Mouse (Mus musculus) spleen, adult 2 months (tissue): Measurements from ENCODE around the gene Wdr5b. TPM values are rescaled to one million over a fixed set of nuclear protein-coding genes. Genes with fewer than 3 reads are reported as not detected.
"Not testable (repeated sequence)": the region's sequence is repeated elsewhere in the genome, so short reads cannot be mapped to it uniquely, and the experiment has no call there.

Source experiments
- DNase-seq, 2 experiments: peaks; one replicate each; pipeline versions ENCODE4 v3.0.0 to v3.0.0-alpha.2; 2012 to 2021; ENCODE audit warnings: low spot score in 2 of 2, low read depth in 1 of 2
- H3K27ac ChIP-seq: fragments of 200-500 bp; 2 replicates; pipeline ENCODE4 v1.5.1; 2012; ENCODE audit warnings: low read length, inconsistent platforms; ENCODE audit not compliant: insufficient read depth
- H3K27me3 ChIP-seq: fragments of 200-500 bp; 2 replicates; pipeline ENCODE4 v1.6.1; 2012; ENCODE audit warnings: mild to moderate bottlenecking, moderate library complexity, low read length, inconsistent platforms; ENCODE audit not compliant: control insufficient read depth, insufficient read depth
- H3K36me3 ChIP-seq: fragments of 200-500 bp; 2 replicates; pipeline ENCODE4 v1.6.1; 2012; ENCODE audit warnings: mild to moderate bottlenecking, low read length, inconsistent platforms; ENCODE audit not compliant: control insufficient read depth, insufficient read depth
- H3K4me1 ChIP-seq: fragments of 200-500 bp; 2 replicates; pipeline ENCODE4 v1.6.1; 2011; ENCODE audit warnings: inconsistent platforms; ENCODE audit not compliant: control insufficient read depth, insufficient read depth, insufficient read length
- H3K4me3 ChIP-seq: fragments of 200-500 bp; 2 replicates; pipeline ENCODE4 v1.5.1; 2011; ENCODE audit warnings: mild to moderate bottlenecking, inconsistent platforms; ENCODE audit not compliant: insufficient read depth, insufficient read length; ENCODE audit errors: extremely low read depth
- CTCF ChIP-seq: fragments of 200-500 bp; IDR thresholded peaks from 2 replicates; pipeline ENCODE4 v1.5.1; 2011; ENCODE audit warnings: mild to moderate bottlenecking, inconsistent platforms; ENCODE audit not compliant: insufficient read depth, insufficient read length, insufficient replicate concordance; ENCODE audit errors: extremely low read depth
- POLR2A ChIP-seq: fragments of 200-500 bp; IDR thresholded peaks from 2 replicates; pipeline ENCODE4 v1.6.1; 2011; ENCODE audit warnings: low read depth, low read length, inconsistent platforms
- WGBS: fragments of 180-500 bp; shearing (Covaris S2); methylation state at CpG from one replicate; pipeline ENCODE4 v1.1.7; 2018; 5-methylcytosine and 5-hydroxymethylcytosine counted together
- polyA plus RNA-seq: library from polyadenylated mRNA; depleted of rRNA; stranded (reverse); fragments of >200 nt; gene quantifications from 2 replicates; pipeline ENCODE4 v1.2.3, GENCODE M21; 2012; rRNA removed

Gene Wdr5b
- polyA plus RNA-seq = 1.7 TPM in 2 replicates

DNA sequence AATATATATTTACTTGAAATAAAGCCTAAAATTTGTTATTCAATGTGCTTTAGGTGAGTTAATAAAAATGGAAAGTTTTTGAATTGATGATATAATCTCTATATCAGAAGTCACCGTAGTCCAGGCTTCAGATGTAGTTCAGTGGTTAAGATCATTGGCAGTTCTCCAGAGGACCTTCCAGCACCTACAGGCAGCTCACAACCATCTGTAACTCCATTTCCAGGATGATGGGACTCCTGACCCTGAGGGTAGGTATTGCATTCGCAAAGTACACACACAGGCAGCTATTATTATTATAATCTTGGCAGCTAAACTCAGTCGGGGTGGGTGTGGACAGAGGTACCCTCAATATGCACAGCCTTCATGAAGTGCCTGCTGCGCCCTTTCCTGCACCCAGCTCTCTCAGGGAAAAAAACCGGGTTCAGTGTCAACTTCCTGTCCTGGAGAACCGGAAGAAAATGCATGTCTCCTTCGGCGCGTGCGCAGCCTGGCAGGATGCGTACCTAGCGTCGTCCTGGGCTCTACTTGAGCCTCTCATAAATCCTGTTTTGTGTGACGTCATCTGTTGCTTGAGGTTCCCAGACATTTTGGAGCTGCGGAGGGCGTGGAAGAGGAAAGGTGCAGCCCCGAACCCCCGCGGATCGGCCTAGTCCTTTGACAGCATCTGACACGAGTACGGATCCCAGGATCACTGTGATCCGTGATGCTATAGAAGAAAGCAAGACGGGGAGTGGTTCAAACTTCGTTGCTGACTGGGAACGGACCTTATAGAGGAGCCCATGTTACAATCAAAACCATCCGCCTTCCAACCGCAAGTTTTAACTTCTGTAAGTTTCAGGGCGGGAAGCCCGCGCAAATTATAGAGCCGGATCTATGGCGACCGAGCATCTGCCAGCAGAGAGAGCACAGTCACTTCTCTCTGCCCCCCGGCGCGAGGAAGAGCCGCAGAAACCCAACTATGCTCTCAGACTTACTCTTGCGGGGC is at the start of gene Wdr5b:
Wdr5b (plus strand) TSS at position 551 of the 985 bp plus-strand sequence.
- peak; percentile 88 to 93 for DNase-seq
- Histone ChIP-seq H3K4me1 (peaks cover 6% of the 10 kb centered on the region; the same call in 1 of the 2 replicates), H3K27ac (peak within 1 kb of the TSS; percentile 87), H3K4me3 (peak within 1 kb of the TSS; percentile 87), H3K27me3 (no peaks in the 10 kb centered on the region), H3K36me3 (0 out of 2 replicates have a peak, but pooled peaks cover 2% of the 10 kb centered on the region)
- peak; percentile 79 for TF ChIP-seq POLR2A
- no peak for TF ChIP-seq CTCF
- under 1% methylated on average over 39 of the region's 39 CpGs for WGBS

GRCm38 (mm10) chr16:35992391-35992790 is 48.6 kb upstream of the Wdr5b start:
- no peak for TF ChIP-seq POLR2A
- TF ChIP-seq CTCF = no peak
- DNase-seq = no peak
- Histone ChIP-seq H3K36me3 (no peaks in the 10 kb centered on the region), H3K27ac (no peak overlapping the region), H3K27me3 (no peaks in the 10 kb centered on the region), H3K4me1 (no peaks in the 10 kb centered on the region; the same call in none of the 2 replicates), H3K4me3 (no peak overlapping the region)
- 72% methylated on average over 1 of the region's 1 CpGs for WGBS

- DNase-seq = no peak
- 93% methylated on average over 3 of the region's 3 CpGs for WGBS
- no peak overlapping the region for H3K4me3 ChIP-seq
- no peaks in the 10 kb centered on the region; the same call in none of the 2 replicates for H3K4me1 ChIP-seq
- no peaks in the 10 kb centered on the region for H3K36me3 ChIP-seq
- no peak overlapping the region for H3K27ac ChIP-seq
- no peaks in the 10 kb centered on the region for H3K27me3 ChIP-seq
- TF ChIP-seq CTCF = no peak
- TF ChIP-seq POLR2A = no peak
These were observed 47.7 kb upstream of the Wdr5b start for GRCm38 (mm10) chr16:35993316-35993715.

GRCm38 (mm10) chr16:35998852-35999251 is 42.1 kb upstream of the Wdr5b start:
- WGBS = 92% methylated on average over 4 of the region's 4 CpGs
- H3K36me3 ChIP-seq = peaks cover 12% of the 10 kb centered on the region
- not testable (repeated sequence) for H3K27me3 ChIP-seq

DNA sequence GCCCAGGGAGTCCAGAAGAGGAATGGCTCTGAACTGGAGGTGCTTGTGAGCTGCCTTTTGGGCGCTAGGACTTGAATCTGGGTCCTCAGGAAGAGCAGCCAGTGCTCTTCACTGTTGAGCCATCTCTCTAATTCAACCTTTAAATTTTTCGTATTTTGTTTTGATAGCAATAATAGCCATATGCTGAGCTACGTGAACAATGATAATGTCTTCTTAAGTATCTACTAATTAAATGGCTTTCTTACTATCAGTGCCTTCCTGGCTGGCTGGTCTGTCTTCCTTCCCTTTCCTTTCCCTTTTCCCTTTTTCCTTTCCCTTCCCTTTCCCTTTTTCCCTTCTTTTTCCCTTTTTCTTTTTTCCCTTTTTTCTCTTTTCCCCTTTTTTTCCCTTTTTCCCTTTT is 32.6 kb upstream of the Wdr5b start:
- Histone ChIP-seq H3K36me3 (peaks cover 14% of the 10 kb centered on the region), H3K27ac (no peak overlapping the region), H3K27me3 (no peaks in the 10 kb centered on the region), H3K4me3 (no peak overlapping the region), H3K4me1 (no peaks in the 10 kb centered on the region)
- no peak for DNase-seq
- 93% methylated on average over 3 of the region's 3 CpGs for WGBS
- no peak for TF ChIP-seq POLR2A
- TF ChIP-seq CTCF = no peak

More at GRCm38 (mm10) chr16:35998852-35999251, 42.1 kb upstream of the Wdr5b start:
- H3K4me1 ChIP-seq, H3K4me3 ChIP-seq, DNase-seq, H3K27ac ChIP-seq: not testable (repeated sequence)

DNA sequence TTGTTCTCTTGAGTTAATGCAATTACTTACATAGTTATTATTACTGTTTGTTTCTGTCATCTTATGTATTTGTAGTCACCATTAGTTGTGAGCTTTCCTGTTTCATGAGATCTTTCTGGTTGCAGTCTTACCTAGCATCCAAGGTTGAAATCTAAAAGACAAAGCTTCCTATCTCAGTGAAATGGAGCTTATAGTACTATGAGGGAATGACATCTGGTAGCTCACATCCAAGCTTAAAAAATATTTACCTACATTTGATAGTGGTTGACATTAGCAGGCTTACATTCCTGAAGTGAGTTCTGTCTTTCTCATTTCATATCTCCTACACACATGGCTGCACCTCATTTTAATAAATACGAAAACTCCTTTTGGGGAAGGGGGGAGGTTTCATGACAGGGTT is 24.7 kb upstream of the Wdr5b start:
- Histone ChIP-seq H3K4me1 (no peaks in the 10 kb centered on the region), H3K4me3 (no peak overlapping the region), H3K36me3 (peaks cover 10% of the 10 kb centered on the region), H3K27me3 (no peaks in the 10 kb centered on the region), H3K27ac (no peak overlapping the region)
- 94% methylated on average over 1 of the region's 1 CpGs for WGBS
- DNase-seq = no peak
- TF ChIP-seq CTCF (no peak), POLR2A (no peak)

- 81% methylated on average over 2 of the region's 2 CpGs for WGBS
- not testable (repeated sequence) for DNase-seq, H3K4me3 ChIP-seq, H3K27ac ChIP-seq, H3K4me1 ChIP-seq, H3K27me3 ChIP-seq
- peaks cover 25% of the 10 kb centered on the region for H3K36me3 ChIP-seq
These were observed 12.9 kb upstream of the Wdr5b start for GRCm38 (mm10) chr16:36028120-36028519.
